Mouse (Mus musculus) hematopoietic stem cell, adult 5-6 weeks (primary cell): ENCODE measurements around the gene Sec24a. TPM values are rescaled to one million over a fixed set of nuclear protein-coding genes. Genes with fewer than 3 reads are reported as not detected.

ENCODE experiments used
- ATAC-seq, 2 experiments: fragments of 125-278 bp in 1 of 2; replicated peaks in 1 of 2; 2 replicates each; pipeline ENCODE4 v1.8.0; 2016 to 2017; ENCODE audit warnings: inconsistent platforms in 2 of 2, mild to moderate bottlenecking in 2 of 2, moderate number of reproducible peaks in 2 of 2, low read depth in 1 of 2, moderate TSS enrichment in 1 of 2; ENCODE audit not compliant: low FRiP score in 2 of 2, poor library complexity in 2 of 2, severe bottlenecking in 2 of 2, insufficient read depth in 1 of 2, low TSS enrichment in 1 of 2
- total RNA-seq: library from RNA; stranded (forward); fragments of 172-1452, 232-1000 nt; gene quantifications from 2 replicates; pipeline ENCODE4 v1.2.3, GENCODE M21; 2017

Gene Sec24a
- total RNA-seq, 1 experiment from 2014 or later = 7.1 TPM

- ATAC-seq = no peak
Measured at GRCm38 (mm10) chr11:51645293-51645692, 118.1 kb downstream of the Sec24a start.

- ATAC-seq = peak; percentile 88 to 90
Measured at GRCm38 (mm10) chr11:51644217-51644616, 119.2 kb downstream of the Sec24a start.

GRCm38 (mm10) chr11:51643761-51644160 lies 119.7 kb downstream of the Sec24a start:
- peak; percentile 29 to 38; a peak in 1 of 4 replicates for ATAC-seq

GRCm38 (mm10) chr11:51643202-51643601 lies 120.2 kb downstream of the Sec24a start:
- ATAC-seq = no peak

Other genes with a start within 250 kb of the Sec24a start
- gene Phykpl, start 178.9 kb downstream of the Sec24a start, total RNA-seq = 13.7 and 22.3 TPM in 2 replicates
- gene Hnrnpab, start 156.8 kb downstream of the Sec24a start, total RNA-seq = 761 and 1,232 TPM in 2 replicates
- 64.8 and 83.2 TPM in 2 replicates for gene Nhp2, start 143.9 kb downstream of the Sec24a start, total RNA-seq
- 15.6 and 27.8 TPM in 2 replicates for gene Rmnd5b, start 127.7 kb downstream of the Sec24a start, total RNA-seq
- 5.7 and 8.4 TPM in 2 replicates for gene N4bp3, start 112.8 kb downstream of the Sec24a start, total RNA-seq
- 0.25 TPM in 1 of 2 replicates, not detected in the other for gene D930048N14Rik, start 112.7 kb downstream of the Sec24a start, total RNA-seq
- gene 0610009B22Rik, start 74.8 kb downstream of the Sec24a start, total RNA-seq = 18.0 and 18.5 TPM in 2 replicates
- 35.1 and 50.3 TPM in 2 replicates for gene Sar1b, start 53 bp upstream of the Sec24a start, total RNA-seq
- 16.3 and 17.0 TPM in 2 replicates for gene Jade2, start 94.0 kb upstream of the Sec24a start, total RNA-seq
- 47.6 and 63.6 TPM in 2 replicates for gene Cdkn2aipnl, start 204.0 kb upstream of the Sec24a start, total RNA-seq
- gene Ube2b, start 237.1 kb upstream of the Sec24a start, total RNA-seq = 136 and 151 TPM in 2 replicates
- 7.8 and 12.5 TPM in 2 replicates for gene Cdkl3, start 240.6 kb upstream of the Sec24a start, total RNA-seq